Mouse (Mus musculus): ENCODE data around the gene Il1rl1.

DNA sequence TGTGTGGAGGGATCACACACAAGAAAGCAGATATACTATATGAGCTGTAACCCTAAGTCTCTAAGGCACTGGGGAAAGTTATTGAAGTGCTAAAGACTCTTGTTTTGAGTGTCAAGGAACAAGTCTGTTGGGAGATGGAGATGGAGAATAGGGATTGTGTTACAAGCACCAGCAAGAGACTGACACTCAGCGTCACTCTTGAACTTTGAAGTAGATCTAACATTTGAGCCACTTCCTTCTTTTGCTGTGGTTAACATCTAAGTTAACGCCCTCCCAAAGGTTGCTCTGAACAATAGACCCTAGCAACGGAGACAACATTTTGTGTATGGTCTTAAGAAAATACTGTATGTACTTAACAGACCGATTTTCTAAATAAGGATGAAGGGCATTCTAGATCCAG lies 44.3 kb downstream of the Il1rl1 start:
- TF ChIP-seq CTCF (conservative IDR thresholded peaks at IDR 0.05; ENCODE audit: low read length) (no peak), POU5F1 (IDR thresholded peaks at IDR 0.05; ENCODE audit: borderline replicate concordance, low read length) (no peak)
